Mouse (Mus musculus) thymus, postnatal 14 days (tissue): Measurements from ENCODE around the gene Tat.

Experiments
- DNase-seq: peaks from one replicate; pipeline ENCODE4 v3.0.0; 2021

The Tat gene

GRCm38 (mm10) chr8:109990224-109990623, at the start of gene Tat:
Gene Tat, plus strand, starts transcription at chr8:109990437.
- DNase-seq = no peak

DNA sequence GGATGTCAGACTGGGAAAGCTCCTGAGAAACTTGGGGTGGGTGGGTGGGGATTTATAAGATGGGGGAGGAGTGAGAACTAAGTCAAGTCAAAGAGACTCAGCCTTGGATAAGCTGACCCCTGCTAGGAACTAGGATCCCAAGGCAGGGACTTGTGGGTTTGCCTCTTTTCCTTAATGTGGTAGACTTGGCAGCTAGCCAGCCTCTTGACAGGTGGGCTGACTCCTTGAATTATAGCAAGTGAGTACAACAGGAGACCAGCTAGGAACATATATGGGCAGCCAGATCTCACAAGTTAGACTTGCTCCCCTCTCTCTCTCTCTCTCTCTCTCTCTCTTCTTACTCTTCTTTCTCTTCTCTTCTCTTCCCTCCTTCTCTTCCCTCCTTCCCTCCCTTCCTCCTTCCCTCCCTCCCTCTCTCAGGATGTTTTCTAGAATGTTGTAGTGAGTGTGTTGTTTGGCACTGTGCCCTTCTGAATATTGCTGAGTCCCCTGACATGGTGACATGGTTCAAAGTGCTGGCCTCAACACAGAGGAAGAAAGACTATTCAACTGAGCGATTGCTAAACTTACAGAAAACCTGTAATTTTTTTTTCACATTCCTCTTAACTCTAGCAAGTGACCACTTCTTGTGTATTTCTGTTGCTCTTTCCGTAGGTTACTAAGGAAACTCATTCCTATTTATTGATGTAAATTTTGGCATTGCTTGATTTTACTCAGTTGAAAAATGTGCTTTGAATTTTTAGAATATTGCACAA, 48.5 kb upstream of the Tat start:
- DNase-seq = no peak

DNA sequence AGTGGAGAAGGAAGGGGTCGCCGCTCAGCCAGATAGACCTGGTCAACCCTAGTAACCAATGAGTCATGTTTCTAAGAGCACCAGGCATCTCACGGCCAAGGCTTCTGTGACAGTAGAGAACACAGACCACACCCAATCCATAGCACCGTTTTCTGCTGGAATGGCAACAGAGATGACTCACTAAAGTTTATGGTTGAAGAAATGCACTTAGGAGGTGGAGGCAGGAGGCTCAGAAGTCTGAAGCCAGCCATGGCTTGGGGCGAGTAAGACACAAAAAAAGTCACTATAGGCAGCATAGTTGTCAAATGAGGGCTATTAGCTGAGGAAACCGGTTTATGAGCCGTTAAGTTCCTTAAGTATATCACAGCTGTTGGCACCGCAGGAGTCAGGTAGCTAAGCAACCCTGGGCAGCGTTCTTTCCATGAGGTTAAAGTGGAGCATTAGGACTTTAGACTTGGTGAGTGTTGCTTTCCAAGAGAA, 45.0 kb upstream of the Tat start:
- no peak for DNase-seq

GRCm38 (mm10) chr8:109945694-109946093, 44.5 kb upstream of the Tat start:
- no peak for DNase-seq

DNA sequence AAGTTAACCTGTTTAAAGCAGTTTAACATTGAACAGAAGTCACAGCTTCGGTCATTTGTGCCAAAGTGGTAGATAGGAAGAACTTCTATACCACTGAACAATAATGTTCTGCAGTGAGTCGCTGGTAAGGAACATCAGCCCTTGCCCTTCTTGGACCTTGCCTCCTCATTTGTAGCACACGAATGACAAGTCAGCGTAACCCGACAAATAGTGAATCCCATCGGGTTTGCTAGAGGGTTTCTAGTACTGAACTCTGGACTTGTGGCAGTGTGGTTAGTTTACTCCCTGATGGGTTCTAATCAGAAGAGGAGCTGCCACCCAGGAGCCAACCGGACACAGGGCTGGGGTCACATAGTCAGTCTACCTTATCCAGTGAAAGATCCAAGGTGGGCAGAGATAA, 44.0 kb upstream of the Tat start:
- DNase-seq = no peak

DNA sequence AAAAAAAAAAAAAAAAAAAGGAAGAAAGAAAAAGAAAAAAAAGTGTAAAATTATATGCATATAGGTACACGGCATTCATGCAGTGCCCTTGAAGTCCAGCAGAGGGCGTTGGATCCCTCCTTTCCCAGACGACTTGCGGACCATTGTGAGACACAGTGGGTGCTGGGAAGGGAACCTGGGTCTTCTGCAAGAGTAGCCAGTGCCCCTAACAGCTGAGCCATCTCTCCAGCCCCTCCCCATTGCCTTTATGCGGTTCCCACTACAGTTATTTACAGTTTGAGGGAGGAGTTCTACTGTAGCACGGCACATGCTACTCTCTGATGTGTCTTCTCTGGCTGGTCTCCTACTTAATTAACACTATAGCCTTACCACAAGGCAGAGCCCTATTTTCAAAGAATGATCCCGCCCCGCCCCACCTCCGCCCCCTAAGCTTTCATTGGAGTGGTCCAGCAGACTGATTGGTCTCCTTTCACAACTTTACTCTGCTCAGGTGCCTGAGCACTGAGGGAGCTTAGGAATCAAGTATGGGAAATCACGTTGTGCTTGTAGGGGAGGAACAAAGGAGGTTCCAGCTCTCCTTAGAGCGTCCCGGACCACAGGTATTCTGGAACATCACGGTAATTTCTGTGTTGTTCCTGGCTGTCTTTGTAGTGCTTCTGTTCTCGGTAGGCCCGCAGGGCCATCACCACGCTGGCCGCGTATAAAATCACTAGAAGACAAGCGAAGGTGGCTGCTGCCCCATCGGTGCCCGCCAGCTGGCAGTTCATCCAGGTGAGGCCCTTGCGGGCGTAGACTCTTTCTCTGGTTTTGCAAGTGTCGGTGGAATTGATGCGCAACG, 42.6 kb upstream of the Tat start:
- peak; percentile 21 for DNase-seq

- no peak for DNase-seq
These were observed 42.0 kb upstream of the Tat start for GRCm38 (mm10) chr8:109948285-109948564.

GRCm38 (mm10) chr8:109952171-109952570, 38.1 kb upstream of the Tat start:
- no peak for DNase-seq

- DNase-seq = no peak
These were observed 35.7 kb upstream of the Tat start for GRCm38 (mm10) chr8:109954486-109954948.

- peak; percentile 42 for DNase-seq
These were observed 32.8 kb upstream of the Tat start for GRCm38 (mm10) chr8:109957167-109958028.

DNA sequence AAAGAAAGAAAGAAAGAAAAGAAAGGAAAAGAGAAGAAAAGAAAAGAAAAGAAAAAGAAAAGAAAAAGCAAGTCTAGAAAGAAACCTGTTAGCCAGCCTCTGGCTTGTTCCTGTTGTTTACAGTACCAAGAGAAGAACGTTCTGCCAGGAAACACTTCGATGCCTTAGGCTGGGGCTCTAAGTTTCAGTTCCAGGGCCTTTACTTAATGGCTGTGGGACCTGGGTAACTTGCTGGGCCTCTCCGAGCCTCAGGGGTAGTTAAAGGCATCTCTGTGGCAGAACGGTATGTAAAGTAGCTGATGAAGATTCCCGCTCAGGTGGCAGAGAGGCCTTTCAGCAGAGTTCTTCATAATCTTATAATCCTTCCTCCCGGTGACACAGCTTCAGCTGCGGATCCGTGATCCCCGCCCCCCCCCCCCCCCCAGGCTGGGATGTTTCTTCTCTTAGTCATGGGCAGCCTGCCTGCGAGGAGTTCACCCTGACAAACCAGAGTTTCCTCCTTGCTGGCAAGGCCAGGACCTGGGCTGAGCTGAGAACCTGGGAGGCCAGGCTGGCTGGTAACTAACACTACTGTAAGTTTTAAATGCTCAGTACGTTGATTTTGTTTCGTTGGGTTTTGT, 32.1 kb upstream of the Tat start:
- no peak for DNase-seq

GRCm38 (mm10) chr8:109959112-109959511, 31.1 kb upstream of the Tat start:
- no peak for DNase-seq

DNA sequence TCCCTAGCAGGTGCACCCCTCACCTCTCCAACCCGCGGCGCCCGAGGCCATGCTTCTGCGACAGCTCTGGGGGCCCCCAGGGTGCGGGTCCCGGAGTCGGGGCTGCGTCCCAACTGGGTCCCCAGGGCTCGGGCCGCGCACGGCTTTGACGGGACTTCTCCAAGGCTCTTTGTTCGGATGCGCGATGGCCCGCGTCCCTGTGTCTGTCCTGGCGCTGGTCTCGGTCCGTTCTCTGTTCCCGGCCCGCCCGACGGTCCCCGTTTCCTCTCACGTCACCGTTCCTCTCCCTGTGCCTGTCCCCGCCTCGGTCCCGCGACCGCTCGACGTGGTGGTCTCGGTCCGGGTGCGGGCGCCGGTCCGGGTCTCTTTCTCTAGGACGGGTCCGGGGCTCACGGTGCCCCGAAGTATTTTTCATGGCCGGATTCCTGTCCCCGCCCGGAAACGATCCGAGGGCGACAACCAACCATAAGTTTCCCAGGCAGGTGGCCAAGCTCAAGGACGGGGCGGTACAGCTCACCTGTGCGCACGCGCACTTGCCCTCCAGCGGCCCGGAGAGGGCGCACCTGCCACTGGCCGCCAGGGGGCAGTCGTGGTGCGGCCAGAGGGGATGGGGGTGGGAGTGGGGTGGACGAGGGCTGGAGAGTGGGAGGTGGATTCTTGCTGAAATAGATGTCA, 28.4 kb upstream of the Tat start, which contains the start of gene Marveld3:
Gene Marveld3, minus strand, starts transcription at position 511 of the 675 bp plus-strand sequence.
- peak; percentile 49 for DNase-seq

GRCm38 (mm10) chr8:109962896-109963295, 27.3 kb upstream of the Tat start:
- no peak for DNase-seq

DNA sequence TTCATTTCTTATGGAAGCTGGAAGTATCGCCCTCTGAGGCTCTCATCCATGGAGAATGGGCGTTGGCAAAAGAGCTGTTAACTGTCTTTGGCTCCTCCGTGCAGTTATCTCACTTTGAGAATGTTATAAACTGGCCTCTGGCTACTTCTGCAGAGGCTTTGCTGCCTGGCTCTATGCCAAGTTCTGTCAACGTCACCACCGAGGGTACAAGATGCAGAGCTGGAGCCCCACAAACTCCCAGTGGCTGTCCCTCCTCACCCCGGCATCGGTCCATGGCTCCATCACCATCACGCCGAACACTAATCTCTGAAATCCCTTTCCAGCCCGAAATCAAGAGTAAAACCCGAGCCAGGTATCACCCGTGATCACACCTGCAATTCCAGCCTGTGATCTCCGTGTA, 26.8 kb upstream of the Tat start:
- DNase-seq = no peak

GRCm38 (mm10) chr8:109964106-109964505, 26.1 kb upstream of the Tat start:
- DNase-seq = no peak

- DNase-seq = no peak
These were observed 21.4 kb upstream of the Tat start for GRCm38 (mm10) chr8:109968837-109969236.

DNA sequence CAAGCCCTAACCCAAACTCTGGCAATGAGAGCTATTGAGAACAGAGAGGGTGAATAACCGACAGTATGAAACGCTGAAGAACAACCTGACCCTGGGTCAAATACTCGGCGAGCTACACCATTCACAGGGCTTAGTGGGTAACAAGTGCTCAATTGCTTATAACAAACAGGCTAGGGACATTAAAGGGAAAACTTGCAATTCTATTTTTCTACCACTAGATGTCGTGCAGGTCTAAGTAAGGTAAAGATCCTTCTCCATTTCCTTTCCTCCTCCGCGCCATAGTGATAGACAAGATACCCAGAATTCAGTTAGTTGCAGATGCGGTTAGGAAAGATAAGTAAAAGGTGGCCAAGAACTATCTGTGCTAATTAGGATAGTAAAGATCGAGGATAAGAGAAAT, 19.9 kb upstream of the Tat start:
- no peak for DNase-seq

DNA sequence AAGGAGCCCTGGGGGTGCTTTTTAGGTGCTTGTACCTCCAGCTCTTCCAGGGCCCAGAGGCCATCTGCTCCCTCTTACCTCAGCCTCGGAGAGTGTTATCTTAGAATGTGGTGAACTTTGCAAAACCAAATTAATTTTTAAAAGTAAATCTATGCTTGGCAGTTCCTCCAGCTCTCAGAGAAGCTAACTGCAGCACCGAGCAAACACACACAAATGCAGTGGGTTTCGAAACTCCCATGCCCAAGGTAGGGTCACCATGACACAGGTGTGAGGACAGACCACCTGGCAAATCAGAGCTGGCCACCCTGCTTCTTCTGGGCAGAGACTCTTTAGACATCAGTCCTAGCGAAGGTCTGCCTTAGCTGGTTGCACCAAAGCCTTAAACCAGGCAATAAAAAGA, 17.3 kb upstream of the Tat start:
- no peak for DNase-seq

- DNase-seq = no peak
These were observed 10.9 kb upstream of the Tat start for GRCm38 (mm10) chr8:109979339-109979738.

DNA sequence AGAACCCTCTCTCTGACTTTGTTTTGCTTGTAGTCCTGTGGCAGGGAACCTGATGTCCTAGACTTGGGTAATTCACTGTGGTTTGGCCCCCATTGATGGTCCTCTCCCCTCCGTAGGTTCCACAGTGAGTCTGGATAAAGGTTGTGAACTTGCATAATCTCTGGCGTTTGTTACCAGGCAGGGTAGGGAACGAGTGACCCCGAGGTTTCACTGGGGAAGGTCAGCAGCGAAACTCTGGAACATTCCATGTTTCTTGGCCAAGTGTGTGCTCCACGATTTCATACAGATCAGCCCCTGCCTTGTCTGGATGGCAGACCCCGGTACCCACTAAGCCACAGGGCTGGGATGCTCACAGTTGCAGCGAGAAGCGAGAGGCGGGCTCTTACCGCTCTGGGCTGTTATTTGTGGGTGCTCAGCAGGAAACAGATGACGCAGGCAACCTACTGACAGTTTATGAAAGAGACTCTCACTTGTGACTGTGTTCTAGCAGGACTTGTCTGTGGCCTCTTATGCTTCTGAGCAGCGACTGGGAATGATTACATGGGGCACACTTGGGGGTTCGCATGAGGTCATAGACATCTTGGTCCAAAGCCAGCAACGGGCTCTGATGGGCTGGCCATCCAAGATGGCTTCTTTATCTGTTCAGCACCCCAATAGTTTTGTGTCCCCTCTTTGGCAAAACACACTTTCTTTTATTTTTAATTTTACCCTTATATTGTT, 7.7 kb upstream of the Tat start:
- peak; percentile 51 for DNase-seq
